22 mouse cellular contexts compared by ENCODE assay signal in genomic region chr9:121257106-121257505, GRCm38 (mm10).
"Had no signal": no experiment of that assay in that cellular context is flagged by ENCODE, and none has a peak within 500 bp of the region (broad histone marks: within the 10 kb centered on the region; RNA-seq: fewer than 3 reads in every experiment).

No protein-coding gene starts in this region.

- H3K27ac ChIP-seq: forebrain, embryonic 15.5 days; hindbrain, embryonic 13.5 days; hindbrain, embryonic 15.5 days; hindbrain, postnatal 0 days; kidney, embryonic 15.5 days; kidney, postnatal 0 days; limb, embryonic 13.5 days; limb, embryonic 15.5 days had no signal

- H3K9ac ChIP-seq: forebrain, embryonic 15.5 days; forebrain, postnatal 0 days; hindbrain, embryonic 13.5 days; hindbrain, embryonic 15.5 days; kidney, embryonic 15.5 days; limb, embryonic 13.5 days; limb, embryonic 15.5 days had no signal

- H3K27me3 ChIP-seq: forebrain, embryonic 15.5 days; hindbrain, embryonic 13.5 days; hindbrain, embryonic 15.5 days; kidney, embryonic 15.5 days; limb, embryonic 13.5 days; limb, embryonic 15.5 days had no signal

- H3K9me3 ChIP-seq: forebrain, embryonic 15.5 days; hindbrain, embryonic 13.5 days; hindbrain, embryonic 15.5 days; kidney, embryonic 15.5 days; limb, embryonic 13.5 days; limb, embryonic 15.5 days had no signal

- H3K4me3 ChIP-seq: forebrain, embryonic 15.5 days; hindbrain, embryonic 13.5 days; hindbrain, embryonic 15.5 days; kidney, embryonic 15.5 days; limb, embryonic 13.5 days; limb, embryonic 15.5 days had no signal

- DNase-seq: forebrain, postnatal 0 days; gastrocnemius, postnatal 36 days; heart, adult 18-20 months; heart, postnatal 10 days; kidney, adult 11 months; kidney, adult 2 months; kidney, adult 9 months; kidney, postnatal 14 days; kidney, postnatal 36 days; layer of hippocampus, adult 9-11 months; layer of hippocampus, postnatal 36 days; left cerebral cortex, postnatal 4 days had no signal

- H3K4me2 ChIP-seq: forebrain, embryonic 15.5 days; heart, embryonic 11.5 days; hindbrain, embryonic 13.5 days; hindbrain, embryonic 15.5 days; kidney, embryonic 15.5 days; limb, embryonic 13.5 days; limb, embryonic 15.5 days had no signal

- ATAC-seq: forebrain, embryonic 15.5 days; forebrain, postnatal 0 days; hindbrain, postnatal 0 days; intestine, embryonic 16.5 days had no signal

- H3K36me3 ChIP-seq: hindbrain, embryonic 15.5 days had no signal

- H3K4me1 ChIP-seq: forebrain, embryonic 15.5 days; hindbrain, embryonic 13.5 days; hindbrain, embryonic 15.5 days; kidney, embryonic 15.5 days; limb, embryonic 13.5 days; limb, embryonic 15.5 days had no signal
